Mouse (Mus musculus) olfactory bulb, adult 2 months (tissue): ENCODE data around the gene Col27a1.

Experiments used
- CTCF ChIP-seq: fragments of 200-500 bp; IDR thresholded peaks from 2 replicates; pipeline ENCODE4 v1.5.1; 2012; ENCODE audit warnings: low read depth, mild to moderate bottlenecking, low read length, moderate library complexity; ENCODE audit not compliant: insufficient read depth
- POLR2A ChIP-seq: fragments of 200-500 bp; IDR thresholded peaks from 2 replicates; pipeline ENCODE4 v1.6.1; 2012; ENCODE audit warnings: mild to moderate bottlenecking, low read depth, low read length, moderate library complexity; ENCODE audit not compliant: insufficient read depth

GRCm38 (mm10) chr4:63171122-63171521 lies 42.7 kb upstream of the Col27a1 start:
- TF ChIP-seq CTCF (no peak), POLR2A (no peak)
